Mouse (Mus musculus): ENCODE results near the gene Fam20a. TPM values are rescaled to one million over a fixed set of nuclear protein-coding genes. Genes with fewer than 3 reads are reported as not detected.
A peak's percentile ranks its signal among the peaks of the same experiment; 100 is the strongest.

Fam20a gene
- polyA plus RNA-seq, 1 experiment from 2014 or later = 1.7 TPM

DNA sequence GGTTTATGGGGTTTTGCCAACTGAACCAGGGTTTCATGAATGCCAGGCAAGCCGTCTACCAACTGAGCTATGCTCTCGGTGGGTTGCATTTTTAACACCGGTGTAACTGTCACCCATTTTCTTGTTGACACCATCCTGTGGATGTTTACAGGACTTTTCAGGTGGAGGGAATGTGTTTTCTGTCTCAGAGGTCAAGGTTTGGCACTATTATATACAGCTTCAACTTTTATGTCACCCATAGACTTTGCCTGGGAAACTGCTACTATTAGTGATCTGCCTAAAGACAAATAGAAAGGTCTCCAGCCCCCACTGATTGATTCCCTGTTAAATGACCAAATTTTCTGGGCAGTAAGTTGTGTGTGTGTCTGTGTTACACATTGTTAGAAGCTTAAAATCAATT, 2.7 kb downstream of the Fam20a start:
- no peak overlapping the region for H3K9ac ChIP-seq (ENCODE audit: low read length)
- ATAC-seq = no peak

GRCm38 (mm10) chr11:109717966-109718895, 3.8 kb downstream of the Fam20a start:
- no peak overlapping the region for H3K27ac ChIP-seq (ENCODE audit: low read depth, low read length)
- WGBS = 64% methylated on average over 15 of the region's 15 CpGs

More for the DNA sequence above, 2.7 kb downstream of the Fam20a start:
- no peak overlapping the region for H3K27ac ChIP-seq (ENCODE audit: low read depth, low read length)
- 77% methylated on average over 3 of the region's 3 CpGs for WGBS
- H3K4me1 ChIP-seq (ENCODE audit: control insufficient read depth, insufficient read depth, low read length) = peaks cover 13% of the 10 kb centered on the region; the same call in 1 of the 2 replicates
- H3K27me3 ChIP-seq (replicated peaks; ENCODE audit: control insufficient read depth, insufficient read depth, low read length) = 0 out of 2 replicates have a peak, but pooled peaks cover 9% of the 10 kb centered on the region
- no peak overlapping the region for H3K4me3 ChIP-seq (ENCODE audit: low read depth, low read length)
- DNase-seq (ENCODE audit: low spot score) = no peak
- H3K36me3 ChIP-seq (ENCODE audit: control insufficient read depth, insufficient read depth, low read length) = no peaks in the 10 kb centered on the region
- no peaks in the 10 kb centered on the region for H3K9me3 ChIP-seq (replicated peaks; ENCODE audit: control insufficient read depth, low read length)
- H3K4me2 ChIP-seq (ENCODE audit: low read length) = no peak overlapping the region

GRCm38 (mm10) chr11:109717448-109717847, 4.6 kb downstream of the Fam20a start:
- WGBS = 76% methylated on average over 5 of the region's 5 CpGs
- Histone ChIP-seq H3K36me3 (ENCODE audit: control insufficient read depth, insufficient read depth, low read length) (no peaks in the 10 kb centered on the region), H3K9ac (ENCODE audit: low read length) (no peak overlapping the region), H3K27me3 (replicated peaks; ENCODE audit: control insufficient read depth, insufficient read depth, low read length) (0 out of 2 replicates have a peak, but pooled peaks cover 7% of the 10 kb centered on the region), H3K27ac (ENCODE audit: low read depth, low read length) (no peak overlapping the region), H3K4me3 (ENCODE audit: low read depth, low read length) (no peak overlapping the region), H3K4me2 (ENCODE audit: low read length) (no peak overlapping the region), H3K9me3 (replicated peaks; ENCODE audit: control insufficient read depth, low read length) (no peaks in the 10 kb centered on the region), H3K4me1 (ENCODE audit: control insufficient read depth, insufficient read depth, low read length) (peaks cover 13% of the 10 kb centered on the region; the same call in 1 of the 2 replicates)
- DNase-seq (ENCODE audit: low spot score) = no peak
- ATAC-seq = no peak

More at GRCm38 (mm10) chr11:109717966-109718895, 3.8 kb downstream of the Fam20a start:
- no peaks in the 10 kb centered on the region for H3K36me3 ChIP-seq (ENCODE audit: control insufficient read depth, insufficient read depth, low read length)
- H3K4me2 ChIP-seq (ENCODE audit: low read length) = no peak overlapping the region
- DNase-seq (ENCODE audit: low spot score) = peak; percentile 47
- H3K9ac ChIP-seq (ENCODE audit: low read length) = no peak overlapping the region
- H3K4me3 ChIP-seq (ENCODE audit: low read depth, low read length) = no peak overlapping the region
- peaks cover 13% of the 10 kb centered on the region; the same call in 1 of the 2 replicates for H3K4me1 ChIP-seq (ENCODE audit: control insufficient read depth, insufficient read depth, low read length)
- peak; percentile 58; the same call in 1 of the 2 replicates for ATAC-seq
- H3K9me3 ChIP-seq (replicated peaks; ENCODE audit: control insufficient read depth, low read length) = no peaks in the 10 kb centered on the region
- H3K27me3 ChIP-seq (replicated peaks; ENCODE audit: control insufficient read depth, insufficient read depth, low read length) = 0 out of 2 replicates have a peak, but pooled peaks cover 9% of the 10 kb centered on the region

DNA sequence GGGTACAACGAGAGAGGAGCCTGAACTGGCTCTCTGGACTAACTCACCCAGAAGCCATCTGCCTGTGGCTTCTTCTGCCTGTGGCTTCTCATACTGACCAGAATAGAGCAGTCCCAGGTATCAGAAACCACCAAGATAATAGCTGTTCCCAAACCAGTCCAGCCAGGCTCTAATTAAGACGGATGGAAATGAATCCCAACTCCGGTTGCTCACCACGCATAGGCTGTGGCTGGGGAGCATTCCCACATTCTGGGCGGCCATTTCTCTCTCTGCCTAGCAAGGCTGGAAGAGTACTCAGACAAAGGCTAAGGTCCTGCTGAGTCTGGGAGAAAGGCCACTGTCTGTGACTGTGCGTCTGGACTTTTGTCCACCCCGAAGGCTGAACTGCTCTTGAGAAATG, 5.1 kb downstream of the Fam20a start:
- no peak overlapping the region for H3K27ac ChIP-seq (ENCODE audit: low read depth, low read length)
- ATAC-seq = no peak
- H3K4me3 ChIP-seq (ENCODE audit: low read depth, low read length) = no peak overlapping the region

DNA sequence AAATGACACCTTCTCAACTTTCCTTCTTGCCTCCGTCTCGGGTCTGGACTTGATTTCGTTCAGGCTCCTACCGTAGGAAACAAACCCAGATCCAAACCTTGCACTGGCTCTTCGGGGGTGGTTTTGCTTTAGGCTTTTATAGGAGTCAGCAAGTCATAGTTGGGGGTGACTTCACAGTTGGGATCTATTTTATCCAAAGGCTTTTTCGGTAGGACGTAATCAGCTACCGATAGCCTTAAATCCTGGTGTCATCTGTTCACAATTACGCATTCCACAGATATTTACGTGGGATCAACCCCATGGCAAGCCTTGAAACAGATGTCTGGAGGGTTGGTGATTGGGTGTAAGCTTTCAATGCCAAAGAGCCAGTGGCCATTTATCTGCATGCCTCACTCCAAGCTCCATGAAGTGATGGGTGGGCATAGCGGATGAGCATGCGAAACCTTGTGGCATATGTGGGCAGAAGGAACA, 6.7 kb downstream of the Fam20a start:
- H3K27ac ChIP-seq (ENCODE audit: low read depth, low read length) = no peak overlapping the region
- DNase-seq (ENCODE audit: low spot score) (no peak), ATAC-seq (no peak)
- H3K4me1 ChIP-seq (ENCODE audit: control insufficient read depth, insufficient read depth, low read length) = 0 out of 2 replicates have a peak, but pooled peaks cover 2% of the 10 kb centered on the region
- no peaks in the 10 kb centered on the region for H3K9me3 ChIP-seq (replicated peaks; ENCODE audit: control insufficient read depth, low read length)
- H3K9ac ChIP-seq (ENCODE audit: low read length) = no peak overlapping the region
- no peak overlapping the region for H3K4me3 ChIP-seq (ENCODE audit: low read depth, low read length)
- 90% methylated on average over 12 of the region's 12 CpGs for WGBS
- H3K36me3 ChIP-seq (ENCODE audit: control insufficient read depth, insufficient read depth, low read length) = no peaks in the 10 kb centered on the region
- no peak overlapping the region for H3K4me2 ChIP-seq (ENCODE audit: low read length)
- H3K27me3 ChIP-seq (replicated peaks; ENCODE audit: control insufficient read depth, insufficient read depth, low read length) = no peaks in the 10 kb centered on the region

More for the DNA sequence above, 5.1 kb downstream of the Fam20a start:
- DNase-seq (ENCODE audit: low spot score) = no peak
- Histone ChIP-seq H3K36me3 (ENCODE audit: control insufficient read depth, insufficient read depth, low read length) (no peaks in the 10 kb centered on the region), H3K9ac (ENCODE audit: low read length) (no peak overlapping the region), H3K27me3 (replicated peaks; ENCODE audit: control insufficient read depth, insufficient read depth, low read length) (0 out of 2 replicates have a peak, but pooled peaks cover 4% of the 10 kb centered on the region), H3K4me1 (ENCODE audit: control insufficient read depth, insufficient read depth, low read length) (peaks cover 9% of the 10 kb centered on the region; the same call in 1 of the 2 replicates), H3K9me3 (replicated peaks; ENCODE audit: control insufficient read depth, low read length) (no peaks in the 10 kb centered on the region), H3K4me2 (ENCODE audit: low read length) (no peak overlapping the region)
- WGBS = 75% methylated on average over 7 of the region's 7 CpGs

- Histone ChIP-seq H3K36me3 (ENCODE audit: control insufficient read depth, insufficient read depth, low read length) (no peaks in the 10 kb centered on the region), H3K4me1 (ENCODE audit: control insufficient read depth, insufficient read depth, low read length) (0 out of 2 replicates have a peak, but pooled peaks cover 2% of the 10 kb centered on the region), H3K9me3 (replicated peaks; ENCODE audit: control insufficient read depth, low read length) (no peaks in the 10 kb centered on the region), H3K27ac (ENCODE audit: low read depth, low read length) (no peak overlapping the region), H3K4me2 (ENCODE audit: low read length) (no peak overlapping the region), H3K4me3 (ENCODE audit: low read depth, low read length) (no peak overlapping the region), H3K9ac (ENCODE audit: low read length) (no peak overlapping the region), H3K27me3 (replicated peaks; ENCODE audit: control insufficient read depth, insufficient read depth, low read length) (no peaks in the 10 kb centered on the region)
- WGBS = 81% methylated on average over 17 of the region's 17 CpGs
- DNase-seq (ENCODE audit: low spot score) = no peak
- ATAC-seq = no peak
Observed at GRCm38 (mm10) chr11:109714341-109715247, 7.5 kb downstream of the Fam20a start.

- no peaks in the 10 kb centered on the region for H3K4me1 ChIP-seq (ENCODE audit: control insufficient read depth, insufficient read depth, low read length)
- 83% methylated on average over 5 of the region's 5 CpGs for WGBS
- H3K4me3 ChIP-seq (ENCODE audit: low read depth, low read length) = no peak overlapping the region
- no peak overlapping the region for H3K4me2 ChIP-seq (ENCODE audit: low read length)
- no peak overlapping the region for H3K27ac ChIP-seq (ENCODE audit: low read depth, low read length)
- H3K36me3 ChIP-seq (ENCODE audit: control insufficient read depth, insufficient read depth, low read length) = no peaks in the 10 kb centered on the region
- ATAC-seq (no peak), DNase-seq (ENCODE audit: low spot score) (no peak)
- no peaks in the 10 kb centered on the region for H3K27me3 ChIP-seq (replicated peaks; ENCODE audit: control insufficient read depth, insufficient read depth, low read length)
- H3K9ac ChIP-seq (ENCODE audit: low read length) = no peak overlapping the region
- no peaks in the 10 kb centered on the region for H3K9me3 ChIP-seq (replicated peaks; ENCODE audit: control insufficient read depth, low read length)
Observed at GRCm38 (mm10) chr11:109709501-109709900, 12.6 kb downstream of the Fam20a start.

DNA sequence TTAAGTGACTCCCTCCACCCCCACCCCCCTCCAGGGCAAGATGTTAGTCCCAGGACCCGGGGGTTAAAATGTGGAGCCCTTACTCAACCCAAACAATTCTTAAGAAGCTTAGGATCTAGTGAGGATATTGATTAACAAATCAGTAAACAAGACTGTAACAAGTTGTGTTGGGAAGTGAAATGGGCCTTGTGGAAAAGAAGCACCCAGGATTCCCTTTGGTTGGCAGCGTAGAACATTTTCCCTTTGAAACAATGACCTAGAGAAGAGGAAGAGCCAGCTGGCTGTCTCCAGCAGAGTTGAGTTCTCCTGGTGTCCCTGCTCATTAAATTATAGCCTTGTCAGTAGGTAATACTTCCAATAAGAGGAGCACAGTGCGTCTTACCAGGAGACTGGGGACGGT, 13.3 kb downstream of the Fam20a start:
- 90% methylated on average over 4 of the region's 4 CpGs for WGBS
- Histone ChIP-seq H3K9me3 (replicated peaks; ENCODE audit: control insufficient read depth, low read length) (no peaks in the 10 kb centered on the region), H3K27me3 (replicated peaks; ENCODE audit: control insufficient read depth, insufficient read depth, low read length) (no peaks in the 10 kb centered on the region), H3K36me3 (ENCODE audit: control insufficient read depth, insufficient read depth, low read length) (no peaks in the 10 kb centered on the region), H3K4me1 (ENCODE audit: control insufficient read depth, insufficient read depth, low read length) (0 out of 2 replicates have a peak, but pooled peaks cover under 1% of the 10 kb centered on the region), H3K27ac (ENCODE audit: low read depth, low read length) (no peak overlapping the region), H3K4me3 (ENCODE audit: low read depth, low read length) (no peak overlapping the region), H3K9ac (ENCODE audit: low read length) (no peak overlapping the region), H3K4me2 (ENCODE audit: low read length) (no peak overlapping the region)
- ATAC-seq (no peak), DNase-seq (ENCODE audit: low spot score) (no peak)
